Mouse (Mus musculus): ENCODE results near the gene Rtl5.
"Not testable (repeated sequence)": the region's sequence is repeated elsewhere in the genome, so short reads cannot be mapped to it uniquely, and the experiment has no call there.

Rtl5 gene

GRCm38 (mm10) chrX:102070591-102071471, at the start of gene Rtl5:
Rtl5 (minus strand) TSS chrX:102071304.
- no peak for DNase-seq (ENCODE audit: low read depth, low spot score)

- DNase-seq (ENCODE audit: low read depth, low spot score): peak; percentile 89
These were observed 48.1 kb upstream of the Rtl5 start, which contains the start of gene Pin4 for GRCm38 (mm10) chrX:102119042-102119864. Pin4 (plus strand) TSS chrX:102119447.

- DNase-seq (ENCODE audit: low read depth, low spot score): no peak
These were observed 44.6 kb upstream of the Rtl5 start for GRCm38 (mm10) chrX:102115676-102116075.

- DNase-seq (ENCODE audit: low read depth, low spot score): not testable (repeated sequence)
These were observed 38.2 kb upstream of the Rtl5 start for GRCm38 (mm10) chrX:102109349-102109748.

GRCm38 (mm10) chrX:102103830-102104229, 32.7 kb upstream of the Rtl5 start:
- not testable (repeated sequence) for DNase-seq (ENCODE audit: low read depth, low spot score)

GRCm38 (mm10) chrX:102101886-102102285, 30.8 kb upstream of the Rtl5 start:
- no peak for DNase-seq (ENCODE audit: low read depth, low spot score)

GRCm38 (mm10) chrX:102094381-102094904, 23.3 kb upstream of the Rtl5 start:
- DNase-seq (ENCODE audit: low read depth, low spot score): no peak

- no peak for DNase-seq (ENCODE audit: low read depth, low spot score)
These were observed 19.5 kb upstream of the Rtl5 start for GRCm38 (mm10) chrX:102090605-102091004.

GRCm38 (mm10) chrX:102085798-102086443, 14.8 kb upstream of the Rtl5 start:
- no peak for DNase-seq (ENCODE audit: low read depth, low spot score)

GRCm38 (mm10) chrX:102082340-102082739, 11.2 kb upstream of the Rtl5 start:
- DNase-seq (ENCODE audit: low read depth, low spot score): no peak

- DNase-seq (ENCODE audit: low read depth, low spot score): no peak
These were observed 10.6 kb upstream of the Rtl5 start for GRCm38 (mm10) chrX:102081573-102082279.

- no peak for DNase-seq (ENCODE audit: low read depth, low spot score)
These were observed 10.0 kb upstream of the Rtl5 start for GRCm38 (mm10) chrX:102081076-102081475.

GRCm38 (mm10) chrX:102076886-102077765, 6.0 kb upstream of the Rtl5 start:
- DNase-seq (ENCODE audit: low read depth, low spot score): no peak

- DNase-seq (ENCODE audit: low read depth, low spot score): no peak
These were observed 4.1 kb upstream of the Rtl5 start for GRCm38 (mm10) chrX:102075158-102075557.

GRCm38 (mm10) chrX:102074435-102074834, 3.3 kb upstream of the Rtl5 start:
- no peak for DNase-seq (ENCODE audit: low read depth, low spot score)

- no peak for DNase-seq (ENCODE audit: low read depth, low spot score)
These were observed 2.7 kb upstream of the Rtl5 start for GRCm38 (mm10) chrX:102073605-102074325.

- no peak for DNase-seq (ENCODE audit: low read depth, low spot score)
These were observed 413 bp upstream of the Rtl5 start for GRCm38 (mm10) chrX:102071517-102071916.

- no peak for DNase-seq (ENCODE audit: low read depth, low spot score)
These were observed 2.1 kb downstream of the Rtl5 start for GRCm38 (mm10) chrX:102068811-102069540.

- no peak for DNase-seq (ENCODE audit: low read depth, low spot score)
These were observed 4.0 kb downstream of the Rtl5 start for GRCm38 (mm10) chrX:102067118-102067517.
